Comparison of ENCODE assay signal across 8 mouse cellular contexts in genomic region chr11:120437857-120438385, GRCm38 (mm10). TPM values are rescaled to one million over a fixed set of nuclear protein-coding genes. Genes with fewer than 3 reads are reported as not detected.
DNase-seq lines count a peak whose midpoint lies in the region; ATAC-seq and TF ChIP-seq lines count a peak whose summit lies in the region.

No protein-coding gene starts in this region.

- no peak for DNase-seq in heart, postnatal 10 days
- no peak for DNase-seq in c-Kit-positive CD71-positive TER-119-positive erythroid progenitor cells, embryonic 14.5 days (ENCODE audit: low spot score)
- no peak for DNase-seq in cerebellum, adult 11 months
- no peak for DNase-seq in thymus, postnatal 25 days

- no peak for TF ChIP-seq CTCF in E14TG2a.4 (conservative IDR thresholded peaks at IDR 0.05; ENCODE audit: low read length)

- no peaks in the 10 kb centered on the region; the same call in 1 of the 2 replicates for H3K27me3 ChIP-seq in heart, embryonic 13.5 days (replicated peaks)
- no peaks in the 10 kb centered on the region for H3K27me3 ChIP-seq in E14TG2a.4 (ENCODE audit: insufficient read depth, low read length)
- H3K27me3 ChIP-seq in forebrain, embryonic 15.5 days: no peaks in the 10 kb centered on the region
- H3K27me3 ChIP-seq in liver, embryonic 16.5 days (ENCODE audit: control insufficient read depth, insufficient read depth, low read depth, low read length): no peaks in the 10 kb centered on the region

- intact Hi-C loops in heart, postnatal 10 days (cut with DNase I): no loop called here

- no peaks in the 10 kb centered on the region for H3K9me3 ChIP-seq in heart, embryonic 13.5 days
- no peaks in the 10 kb centered on the region for H3K9me3 ChIP-seq in E14TG2a.4 (ENCODE audit: low read length)
- no peaks in the 10 kb centered on the region for H3K9me3 ChIP-seq in forebrain, embryonic 15.5 days
- H3K9me3 ChIP-seq in liver, embryonic 16.5 days (replicated peaks; ENCODE audit: control insufficient read depth, low read length): no peaks in the 10 kb centered on the region

- ATAC-seq in heart, embryonic 13.5 days (ENCODE audit: extremely low read depth, insufficient number of reproducible peaks, low FRiP score, low TSS enrichment): no peak
- no peak for ATAC-seq in forebrain, embryonic 15.5 days (replicated peaks)
- no peak for ATAC-seq in liver, embryonic 16.5 days (ENCODE audit: low read depth)

- peak overlapping the region; percentile 99 for H3K4me3 ChIP-seq in heart, embryonic 13.5 days
- peak overlapping the region; percentile 97 for H3K4me3 ChIP-seq in E14TG2a.4 (replicated peaks; ENCODE audit: low read length)
- peak overlapping the region; percentile 96 for H3K4me3 ChIP-seq in forebrain, embryonic 15.5 days
- H3K4me3 ChIP-seq in liver, embryonic 16.5 days (ENCODE audit: low read depth, low read length): peak overlapping the region; percentile 91

- 25% methylated on average over 12 of the region's 12 CpGs for WGBS in heart, embryonic 13.5 days
- 27% methylated on average over 12 of the region's 12 CpGs for WGBS in forebrain, embryonic 15.5 days
- 25% methylated on average over 12 of the region's 12 CpGs for WGBS in liver, embryonic 16.5 days (ENCODE audit: insufficient replicate concordance)

- H3K4me1 ChIP-seq in heart, embryonic 13.5 days: peaks cover 19% of the 10 kb centered on the region
- peaks cover 12% of the 10 kb centered on the region for H3K4me1 ChIP-seq in E14TG2a.4 (replicated peaks; ENCODE audit: low read depth, low read length)
- H3K4me1 ChIP-seq in forebrain, embryonic 15.5 days: peaks cover 12% of the 10 kb centered on the region
- H3K4me1 ChIP-seq in liver, embryonic 16.5 days (ENCODE audit: control insufficient read depth, low read depth, low read length): peaks cover 11% of the 10 kb centered on the region

- H3K9ac ChIP-seq in heart, embryonic 13.5 days: peak overlapping the region; percentile 98
- peak overlapping the region; percentile 99 for H3K9ac ChIP-seq in forebrain, embryonic 15.5 days (replicated peaks)
- H3K9ac ChIP-seq in liver, embryonic 16.5 days (ENCODE audit: low read depth, low read length): peak overlapping the region; percentile 98

- peak overlapping the region; percentile 83 for H3K4me2 ChIP-seq in heart, embryonic 13.5 days
- peak overlapping the region; percentile 56 for H3K4me2 ChIP-seq in forebrain, embryonic 15.5 days (replicated peaks)
- H3K4me2 ChIP-seq in liver, embryonic 16.5 days (ENCODE audit: low read depth, low read length): peak overlapping the region; percentile 78

- peak overlapping the region; percentile 85 for H3K27ac ChIP-seq in heart, embryonic 13.5 days (replicated peaks)
- peak overlapping the region; percentile 81; the same call in 1 of the 2 replicates for H3K27ac ChIP-seq in forebrain, embryonic 15.5 days (replicated peaks)
- H3K27ac ChIP-seq in liver, embryonic 16.5 days (ENCODE audit: low read length): peak overlapping the region; percentile 93

- peaks cover 29% of the 10 kb centered on the region for H3K36me3 ChIP-seq in heart, embryonic 13.5 days
- H3K36me3 ChIP-seq in E14TG2a.4 (ENCODE audit: insufficient read depth, low read length): peaks cover 29% of the 10 kb centered on the region
- H3K36me3 ChIP-seq in forebrain, embryonic 15.5 days: peaks cover 6% of the 10 kb centered on the region; the same call in 1 of the 2 replicates
- H3K36me3 ChIP-seq in liver, embryonic 16.5 days (ENCODE audit: control insufficient read depth, insufficient read depth): peaks cover 10% of the 10 kb centered on the region

RNA-seq across cellular contexts. Expression of gene Nploc4, which starts 0.4 kb away (rescaled TPM):
- polyA plus RNA-seq in heart, embryonic 13.5 days (2015; fragmentation: Nextera tagmentation; extraction: Ambion mirVana): 28.2 and 28.3 TPM in 2 replicates
- total RNA-seq in heart, postnatal 10 days (2021): 10 to 100 TPM; 53.9 to 59.6 TPM
- polyA plus RNA-seq in forebrain, embryonic 15.5 days (2015; fragmentation: Nextera tagmentation; extraction: Ambion mirVana): 34.8 and 35.2 TPM in 2 replicates
- polyA plus RNA-seq in liver, embryonic 16.5 days (2015; fragmentation: Nextera tagmentation; extraction: Ambion mirVana): 18.5 and 19.0 TPM in 2 replicates

RNA-seq across cellular contexts. Expression of gene Tspan10, which starts 4.5 kb away (rescaled TPM):
- polyA plus RNA-seq in heart, embryonic 13.5 days (2015; fragmentation: Nextera tagmentation; extraction: Ambion mirVana): not detected in 2 replicates
- total RNA-seq in heart, postnatal 10 days (2021): 1 to 10 TPM in 1 of 2 experiments, under 1 TPM in 1; 0.24 to 2.3 TPM
- polyA plus RNA-seq in forebrain, embryonic 15.5 days (2015; fragmentation: Nextera tagmentation; extraction: Ambion mirVana): not detected in 2 replicates
- polyA plus RNA-seq in liver, embryonic 16.5 days (2015; fragmentation: Nextera tagmentation; extraction: Ambion mirVana): not detected in 2 replicates

RNA-seq across cellular contexts. Expression of gene Pde6g, which starts 15.4 kb away (rescaled TPM):
- polyA plus RNA-seq in heart, embryonic 13.5 days (2015; fragmentation: Nextera tagmentation; extraction: Ambion mirVana): not detected in 2 replicates
- under 1 TPM in 1 of 2 experiments, not detected in 1; 0.32 TPM for total RNA-seq in heart, postnatal 10 days (2021)
- 0.18 TPM in 1 of 2 replicates, not detected in the other for polyA plus RNA-seq in forebrain, embryonic 15.5 days (2015; fragmentation: Nextera tagmentation; extraction: Ambion mirVana)
- polyA plus RNA-seq in liver, embryonic 16.5 days (2015; fragmentation: Nextera tagmentation; extraction: Ambion mirVana): 0.09 and 0.13 TPM in 2 replicates

RNA-seq across cellular contexts. Expression of gene Oxld1, which starts 19.9 kb away (rescaled TPM):
- 14.2 and 16.6 TPM in 2 replicates for polyA plus RNA-seq in heart, embryonic 13.5 days (2015; fragmentation: Nextera tagmentation; extraction: Ambion mirVana)
- total RNA-seq in heart, postnatal 10 days (2021): 10 to 100 TPM; 33.5 to 35.2 TPM
- 11.1 and 12.0 TPM in 2 replicates for polyA plus RNA-seq in forebrain, embryonic 15.5 days (2015; fragmentation: Nextera tagmentation; extraction: Ambion mirVana)
- polyA plus RNA-seq in liver, embryonic 16.5 days (2015; fragmentation: Nextera tagmentation; extraction: Ambion mirVana): 9.1 and 9.3 TPM in 2 replicates

RNA-seq across cellular contexts. Expression of gene Ccdc137, which starts 20.0 kb away (rescaled TPM):
- polyA plus RNA-seq in heart, embryonic 13.5 days (2015; fragmentation: Nextera tagmentation; extraction: Ambion mirVana): 19.1 and 21.1 TPM in 2 replicates
- 1 to 10 TPM; 6.4 to 7.9 TPM for total RNA-seq in heart, postnatal 10 days (2021)
- 25.2 and 29.9 TPM in 2 replicates for polyA plus RNA-seq in forebrain, embryonic 15.5 days (2015; fragmentation: Nextera tagmentation; extraction: Ambion mirVana)
- polyA plus RNA-seq in liver, embryonic 16.5 days (2015; fragmentation: Nextera tagmentation; extraction: Ambion mirVana): 15.0 and 15.2 TPM in 2 replicates
